22 mouse cellular contexts compared by ENCODE assay signal in the genomic region with DNA sequence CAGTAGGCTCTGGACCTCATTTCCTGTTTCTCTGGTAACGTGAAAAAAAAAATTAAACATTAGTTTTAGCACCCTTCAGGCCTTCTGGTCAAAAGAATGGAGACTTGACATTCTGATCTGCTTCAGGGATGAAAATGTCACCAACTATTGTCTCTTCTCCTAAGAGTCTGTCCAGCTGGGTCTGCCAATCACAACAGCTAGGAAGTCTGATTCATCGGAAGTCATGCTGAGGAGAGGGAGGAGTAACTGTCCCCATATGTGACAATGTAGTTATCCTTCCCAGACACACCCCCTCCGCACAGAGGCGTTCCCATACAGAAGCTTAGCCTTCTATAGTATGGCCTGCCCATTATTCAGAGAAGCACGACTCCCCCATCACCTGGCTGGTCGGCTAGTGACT. TPM values are rescaled to one million over a fixed set of nuclear protein-coding genes. Genes with fewer than 3 reads are reported as not detected.
DNase-seq lines count a peak whose midpoint lies in the region; ATAC-seq and TF ChIP-seq lines count a peak whose summit lies in the region.
"Had no signal": no experiment of that assay in that cellular context is flagged by ENCODE, and none has a peak within 500 bp of the region (broad histone marks: within the 10 kb centered on the region; RNA-seq: fewer than 3 reads in every experiment).

No protein-coding gene starts in this region.

- no peak overlapping the region for H3ac ChIP-seq in myocyte (ENCODE audit: control insufficient read depth, insufficient read length)

- no peak for ATAC-seq in hindbrain, embryonic 13.5 days (ENCODE audit: low FRiP score)
- ATAC-seq: activated CD4-positive, CD25-positive, alpha-beta regulatory T cell, adult 4 months; CD4-positive, CD25-positive, alpha-beta regulatory T cell, adult 4 months; forebrain, embryonic 13.5 days; forebrain, embryonic 15.5 days; forebrain, postnatal 0 days; Patski had no signal

- no peak overlapping the region for H3K4me2 ChIP-seq in hindbrain, embryonic 13.5 days
- H3K4me2 ChIP-seq in myocyte (ENCODE audit: low read depth): peak overlapping the region; percentile 28
- H3K4me2 ChIP-seq: embryonic facial prominence, embryonic 12.5 days; forebrain, embryonic 13.5 days; forebrain, embryonic 15.5 days had no signal

- no peak overlapping the region for H3K9ac ChIP-seq in hindbrain, embryonic 13.5 days
- H3K9ac ChIP-seq: embryonic facial prominence, embryonic 12.5 days; forebrain, embryonic 13.5 days; forebrain, embryonic 15.5 days; forebrain, postnatal 0 days had no signal

- H3K36me3 ChIP-seq in hindbrain, embryonic 10.5 days: no peaks in the 10 kb centered on the region
- no peaks in the 10 kb centered on the region for H3K36me3 ChIP-seq in hindbrain, embryonic 13.5 days
- H3K36me3 ChIP-seq in myocyte (ENCODE audit: control insufficient read depth, insufficient read depth): no peaks in the 10 kb centered on the region
- H3K36me3 ChIP-seq: embryonic facial prominence, embryonic 10.5 days; embryonic facial prominence, embryonic 12.5 days; forebrain, embryonic 15.5 days; G1E had no signal

- H3K4me1 ChIP-seq in hindbrain, embryonic 10.5 days (replicated peaks): peaks cover 44% of the 10 kb centered on the region
- peaks cover 15% of the 10 kb centered on the region for H3K4me1 ChIP-seq in hindbrain, embryonic 13.5 days (replicated peaks)

- TF ChIP-seq POLR2A in myocyte (IDR thresholded peaks at IDR 0.05; ENCODE audit: insufficient read length, low read depth): no peak

- no peak overlapping the region for H3K4me3 ChIP-seq in hindbrain, embryonic 10.5 days
- H3K4me3 ChIP-seq in hindbrain, embryonic 13.5 days: no peak overlapping the region
- H3K4me3 ChIP-seq in myocyte: no peak overlapping the region
- H3K4me3 ChIP-seq: embryonic facial prominence, embryonic 10.5 days; embryonic facial prominence, embryonic 12.5 days; forebrain, embryonic 13.5 days; forebrain, embryonic 15.5 days had no signal

- H3K27me3 ChIP-seq in hindbrain, embryonic 10.5 days (ENCODE audit: insufficient read depth, poor library complexity, severe bottlenecking): peaks cover 20% of the 10 kb centered on the region
- H3K27me3 ChIP-seq in hindbrain, embryonic 13.5 days: 0 out of 2 replicates have a peak, but pooled peaks cover 9% of the 10 kb centered on the region
- no peaks in the 10 kb centered on the region for H3K27me3 ChIP-seq in myocyte (ENCODE audit: control insufficient read depth, insufficient read depth, insufficient read length)
- H3K27me3 ChIP-seq: forebrain, embryonic 15.5 days; Patski had no signal

- H3K9me3 ChIP-seq in hindbrain, embryonic 10.5 days: no peaks in the 10 kb centered on the region
- H3K9me3 ChIP-seq in hindbrain, embryonic 13.5 days: no peaks in the 10 kb centered on the region
- H3K9me3 ChIP-seq: embryonic facial prominence, embryonic 10.5 days; embryonic facial prominence, embryonic 12.5 days; forebrain, embryonic 13.5 days; forebrain, embryonic 15.5 days; G1E had no signal

- WGBS in hindbrain, embryonic 10.5 days: 38% methylated on average over 6 of the region's 6 CpGs
- 32% methylated on average over 6 of the region's 6 CpGs for WGBS in hindbrain, embryonic 13.5 days

- DNase-seq in hindbrain, embryonic 10.5 days (ENCODE audit: low spot score): no peak
- peak; percentile 49 for DNase-seq in 416B (ENCODE audit: low read depth)
- no peak for DNase-seq in kidney, adult 18-20 months
- DNase-seq: adrenal gland, adult 8-10 months; adrenal gland, postnatal 14 days; adrenal gland, postnatal 36 days; cerebellum, adult 11-12 months; cerebellum, adult 2 months; cerebellum, adult 9-10 months; cerebellum, postnatal 10 days; cerebellum, postnatal 25 days; forebrain, postnatal 0 days had no signal

- peak overlapping the region; percentile 40; the same call in 1 of the 2 replicates for H3K27ac ChIP-seq in hindbrain, embryonic 10.5 days
- no peak overlapping the region for H3K27ac ChIP-seq in hindbrain, embryonic 13.5 days
- H3K27ac ChIP-seq: embryonic facial prominence, embryonic 10.5 days; embryonic facial prominence, embryonic 12.5 days; forebrain, embryonic 13.5 days; forebrain, embryonic 15.5 days had no signal

- H3K79me2 ChIP-seq in myocyte (ENCODE audit: control insufficient read depth, insufficient read depth): no peaks in the 10 kb centered on the region

TF ChIP-seq in myocyte, 11 proteins besides CTCF, POLR2A, EP300 and RAD21:
- TF ChIP-seq MAX (IDR thresholded peaks at IDR 0.05; ENCODE audit: low read depth): no peak
- TF ChIP-seq TCF12 (IDR thresholded peaks at IDR 0.05; ENCODE audit: insufficient read depth, poor library complexity, severe bottlenecking): no peak
- no peak for TF ChIP-seq TCF3 (IDR thresholded peaks at IDR 0.05; ENCODE audit: insufficient read length, low read depth)
- no peak for TF ChIP-seq CEBPB (IDR thresholded peaks at IDR 0.05; ENCODE audit: insufficient read depth, poor library complexity, severe bottlenecking)
- TF ChIP-seq SRF (IDR thresholded peaks at IDR 0.05; ENCODE audit: control insufficient read depth, insufficient read length, low read depth): no peak
- TF ChIP-seq USF1 (IDR thresholded peaks at IDR 0.05; ENCODE audit: low read depth): no peak
- peak; percentile 2 to 90 (median 77) for TF ChIP-seq MYOD1 (IDR thresholded peaks at IDR 0.05; ENCODE audit: control insufficient read depth in 1 of 3, insufficient read length in 2 of 3, low read depth in 2 of 3)
TF ChIP-seq in myocyte: peak in this region for 1.

RNA-seq across cellular contexts. Expression of a gene that starts 25.9 kb away (rescaled TPM):
- polyA plus RNA-seq in hindbrain, embryonic 10.5 days (2016; fragmentation: Nextera tagmentation; extraction: Ambion mirVana): 28.1 and 32.8 TPM in 2 replicates
- polyA plus RNA-seq in hindbrain, embryonic 13.5 days (2015; fragmentation: Nextera tagmentation; extraction: Ambion mirVana): 12.8 and 13.1 TPM in 2 replicates
- polyA plus RNA-seq in myocyte (2012; fragmentation: generic; extraction: Trizol): 0.12 TPM
- polyA plus RNA-seq: G1E had no signal

Comparison
In these comparisons a context has a peak if more than half of its experiments do, and no peak if none do; other contexts are left out.
1. RNA of a gene that starts 25.9 kb away (polyA plus RNA-seq): 28.1 to 32.8 TPM in hindbrain, embryonic 10.5 days and 12.8 to 13.1 TPM in hindbrain, embryonic 13.5 days; 0.12 TPM in myocyte (single experiment); every median in the first group is over 10 times any median in the second.